Mouse (Mus musculus): ENCODE measurements around the gene Gm10799. TPM values are rescaled to one million over a fixed set of nuclear protein-coding genes. Genes with fewer than 3 reads are reported as not detected.

The Gm10799 gene
- polyA plus RNA-seq, 1 experiment from 2014 or later = not detected

DNA sequence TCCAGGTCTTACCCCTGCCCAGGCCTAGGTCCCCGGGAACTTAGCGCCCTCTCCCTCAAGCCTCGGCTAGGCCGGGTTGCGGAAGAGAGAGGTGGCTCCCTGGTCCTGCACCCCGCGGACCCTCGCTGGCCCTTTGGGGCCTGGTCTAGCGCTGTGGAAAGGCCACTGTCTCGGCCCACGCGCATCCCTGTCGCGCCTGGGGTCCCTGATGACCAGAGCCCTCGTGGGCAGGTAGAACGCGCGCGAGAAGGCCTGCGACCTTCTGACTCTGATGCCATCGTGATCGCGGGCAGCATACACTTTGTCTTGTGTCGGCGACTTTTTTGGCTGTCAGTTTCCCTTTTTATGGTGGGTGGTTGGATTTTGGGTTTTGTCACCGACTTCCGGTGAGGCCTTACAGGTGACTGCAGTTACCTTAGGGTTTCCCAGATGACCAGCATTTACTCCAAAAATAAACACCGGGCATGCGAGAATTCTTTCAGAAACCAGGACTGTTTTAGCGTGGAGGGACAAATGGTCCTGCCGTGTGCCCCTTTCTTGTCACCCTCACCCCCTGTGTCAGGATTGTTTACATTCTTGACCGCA lies 40.1 kb downstream of the Gm10799 start, which contains the start of gene 4931422A03Rik:
TSS of gene 4931422A03Rik (minus strand) at position 223 of the 585 bp plus-strand sequence.
- peak; percentile 51 for ATAC-seq
- peak within 1 kb of the TSS; percentile 76 for H3K4me2 ChIP-seq (replicated peaks; ENCODE audit: low read depth)
- no peaks in the 10 kb centered on the region for H3K9me3 ChIP-seq (ENCODE audit: control insufficient read depth)
- H3K36me3 ChIP-seq (ENCODE audit: control insufficient read depth, insufficient read depth) = no peaks in the 10 kb centered on the region
- peak within 1 kb of the TSS; percentile 30; the same call in 1 of the 2 replicates for H3K27ac ChIP-seq (ENCODE audit: low read depth, low read length)
- H3K27me3 ChIP-seq (replicated peaks; ENCODE audit: control insufficient read depth, insufficient read depth, low read length) = no peaks in the 10 kb centered on the region
- no peak for TF ChIP-seq CTCF (IDR thresholded peaks at IDR 0.05; ENCODE audit: low read depth)
- H3K4me1 ChIP-seq (replicated peaks; ENCODE audit: control insufficient read depth, insufficient read depth, low read length) = no peaks in the 10 kb centered on the region
- under 1% methylated on average over 30 of the region's 32 CpGs for WGBS
- H3K9ac ChIP-seq (ENCODE audit: low read depth, low read length) = peak within 1 kb of the TSS; percentile 91
- H3K4me3 ChIP-seq (ENCODE audit: low read depth, low read length) = peak within 1 kb of the TSS; percentile 92

DNA sequence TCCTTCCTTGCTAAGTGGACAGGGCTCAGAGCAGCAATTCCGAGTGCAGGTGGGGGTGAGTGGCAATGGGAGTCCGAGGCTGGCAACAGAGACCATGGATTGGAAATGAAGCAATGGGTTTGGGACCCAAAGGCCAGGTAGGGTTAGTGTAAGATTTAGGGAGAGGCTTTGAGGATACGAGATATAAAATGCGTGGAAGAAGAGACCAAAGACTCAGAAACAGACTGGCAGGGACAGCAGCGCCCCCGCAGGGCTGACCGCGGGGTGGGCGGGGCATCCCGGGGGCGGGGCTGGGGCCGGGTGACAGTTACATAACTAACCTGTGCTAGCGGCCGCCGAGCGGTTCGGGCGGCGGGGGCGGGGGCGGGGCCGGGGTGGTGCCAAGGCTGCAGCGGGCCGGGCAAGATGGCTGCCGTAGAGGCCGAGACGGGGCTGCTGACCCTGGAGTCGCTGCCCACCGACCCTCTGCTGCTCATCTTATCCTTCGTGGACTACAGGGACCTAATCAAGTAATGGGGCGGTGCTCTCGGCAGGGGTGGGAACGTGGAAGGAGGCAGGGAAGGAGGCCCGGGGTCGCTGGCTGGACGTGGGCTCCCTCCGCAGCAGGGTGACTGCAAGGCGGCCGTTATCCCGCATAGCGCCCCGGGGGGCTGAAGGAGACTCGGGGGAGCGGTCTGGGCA lies 40.8 kb downstream of the Gm10799 start, which contains the start of gene Fbxo3:
TSS of gene Fbxo3 (plus strand) at position 264 of the 681 bp plus-strand sequence.
- H3K9ac ChIP-seq (ENCODE audit: low read depth, low read length) = peak within 1 kb of the TSS; percentile 91
- under 1% methylated on average over 37 of the region's 44 CpGs for WGBS
- no peaks in the 10 kb centered on the region for H3K27me3 ChIP-seq (replicated peaks; ENCODE audit: control insufficient read depth, insufficient read depth, low read length)
- H3K4me3 ChIP-seq (ENCODE audit: low read depth, low read length) = peak within 1 kb of the TSS; percentile 92
- no peaks in the 10 kb centered on the region for H3K36me3 ChIP-seq (ENCODE audit: control insufficient read depth, insufficient read depth)
- no peaks in the 10 kb centered on the region for H3K9me3 ChIP-seq (ENCODE audit: control insufficient read depth)
- peak within 1 kb of the TSS; percentile 30; the same call in 1 of the 2 replicates for H3K27ac ChIP-seq (ENCODE audit: low read depth, low read length)
- ATAC-seq = peak; percentile 95
- peak within 1 kb of the TSS; percentile 76 for H3K4me2 ChIP-seq (replicated peaks; ENCODE audit: low read depth)
- TF ChIP-seq CTCF (IDR thresholded peaks at IDR 0.05; ENCODE audit: low read depth) = peak; percentile 63
- H3K4me1 ChIP-seq (replicated peaks; ENCODE audit: control insufficient read depth, insufficient read depth, low read length) = no peaks in the 10 kb centered on the region

DNA sequence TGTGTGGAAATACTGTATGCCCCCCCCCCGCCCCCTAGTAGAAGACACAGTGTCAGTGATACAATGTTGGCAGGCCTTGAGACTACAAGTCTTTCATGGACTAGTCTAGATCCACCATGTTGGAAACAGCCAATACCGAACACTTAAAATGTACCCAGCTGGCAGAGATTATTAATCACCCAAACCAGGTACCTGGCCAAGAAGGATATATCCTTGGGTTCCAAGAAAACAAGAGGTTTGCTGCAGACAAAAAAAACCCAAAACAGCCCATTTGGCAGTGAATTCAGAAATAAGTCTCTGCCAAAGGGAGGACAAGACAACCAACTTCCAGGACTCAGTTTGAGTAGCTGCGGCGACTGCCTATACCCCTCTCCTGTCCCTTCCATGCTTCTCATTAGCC lies 43.7 kb downstream of the Gm10799 start:
- Histone ChIP-seq H3K27ac (ENCODE audit: low read depth, low read length) (no peak overlapping the region), H3K9ac (ENCODE audit: low read depth, low read length) (no peak overlapping the region), H3K4me1 (replicated peaks; ENCODE audit: control insufficient read depth, insufficient read depth, low read length) (no peaks in the 10 kb centered on the region), H3K4me2 (replicated peaks; ENCODE audit: low read depth) (no peak overlapping the region), H3K9me3 (ENCODE audit: control insufficient read depth) (no peaks in the 10 kb centered on the region), H3K27me3 (replicated peaks; ENCODE audit: control insufficient read depth, insufficient read depth, low read length) (no peaks in the 10 kb centered on the region), H3K4me3 (ENCODE audit: low read depth, low read length) (no peak overlapping the region), H3K36me3 (ENCODE audit: control insufficient read depth, insufficient read depth) (no peaks in the 10 kb centered on the region)
- no peak for TF ChIP-seq CTCF (IDR thresholded peaks at IDR 0.05; ENCODE audit: low read depth)
- WGBS = 92% methylated on average over 4 of the region's 4 CpGs
- no peak for ATAC-seq

DNA sequence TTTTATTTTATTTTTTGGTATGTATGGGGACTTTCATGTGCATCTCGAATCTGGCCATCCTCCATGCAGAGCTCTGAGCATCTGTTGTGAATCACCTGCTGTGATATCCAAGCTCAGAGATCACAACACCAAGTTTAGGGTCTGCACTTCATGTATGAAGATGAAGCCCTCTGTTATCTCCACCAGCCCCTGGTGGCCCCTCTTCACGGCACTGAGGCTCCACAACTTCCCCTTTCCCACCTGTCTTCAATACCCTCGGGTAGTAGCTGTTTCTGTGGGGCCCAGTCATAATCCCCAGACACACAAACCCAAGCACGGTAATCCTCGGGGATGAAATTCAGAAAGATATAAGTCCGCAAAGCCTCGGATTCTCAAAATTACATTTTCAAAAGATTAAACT lies 45.3 kb downstream of the Gm10799 start:
- TF ChIP-seq CTCF (IDR thresholded peaks at IDR 0.05; ENCODE audit: low read depth) = no peak
- no peak for ATAC-seq
- Histone ChIP-seq H3K4me2 (replicated peaks; ENCODE audit: low read depth) (no peak overlapping the region), H3K4me1 (replicated peaks; ENCODE audit: control insufficient read depth, insufficient read depth, low read length) (no peaks in the 10 kb centered on the region), H3K27ac (ENCODE audit: low read depth, low read length) (no peak overlapping the region), H3K36me3 (ENCODE audit: control insufficient read depth, insufficient read depth) (no peaks in the 10 kb centered on the region), H3K27me3 (replicated peaks; ENCODE audit: control insufficient read depth, insufficient read depth, low read length) (no peaks in the 10 kb centered on the region), H3K9me3 (ENCODE audit: control insufficient read depth) (no peaks in the 10 kb centered on the region), H3K4me3 (ENCODE audit: low read depth, low read length) (no peak overlapping the region), H3K9ac (ENCODE audit: low read depth, low read length) (no peak overlapping the region)
- WGBS = 76% methylated on average over 7 of the region's 7 CpGs

Other genes with a start within 250 kb of the Gm10799 start
- gene Lmo2, start 110.6 kb downstream of the Gm10799 start, polyA plus RNA-seq (2015; fragmentation: Nextera tagmentation; extraction: Ambion mirVana) = 11.1 and 12.9 TPM in 2 replicates
- 35.6 and 40.1 TPM in 2 replicates for gene Fbxo3, start 40.8 kb downstream of the Gm10799 start, polyA plus RNA-seq (2015; fragmentation: Nextera tagmentation; extraction: Ambion mirVana)
- 0.83 and 0.93 TPM in 2 replicates for gene 4931422A03Rik, start 40.2 kb downstream of the Gm10799 start, polyA plus RNA-seq (2015; fragmentation: Nextera tagmentation; extraction: Ambion mirVana)
- not detected in 2 replicates for gene Gm10912, start 2.7 kb downstream of the Gm10799 start, polyA plus RNA-seq (2015; fragmentation: Nextera tagmentation; extraction: Ambion mirVana)
- gene Cd59b, start 1.3 kb upstream of the Gm10799 start, polyA plus RNA-seq (2015; fragmentation: Nextera tagmentation; extraction: Ambion mirVana) = 4.3 and 6.3 TPM in 2 replicates
- gene Cd59a, start 27.3 kb upstream of the Gm10799 start, polyA plus RNA-seq (2015; fragmentation: Nextera tagmentation; extraction: Ambion mirVana) = 71.9 and 82.3 TPM in 2 replicates
- gene A930018P22Rik, start 54.2 kb upstream of the Gm10799 start, polyA plus RNA-seq (2015; fragmentation: Nextera tagmentation; extraction: Ambion mirVana) = 0.48 and 0.88 TPM in 2 replicates